Mouse (Mus musculus) left cerebral cortex, adult 11 months (tissue): ENCODE data around the gene Rabl3.
A peak's percentile ranks its signal among the peaks of the same experiment; 100 is the strongest.

Experiments
- DNase-seq: peaks from one replicate; pipeline ENCODE4 v3.0.0; 2022; ENCODE audit warnings: low spot score

The Rabl3 gene

DNA sequence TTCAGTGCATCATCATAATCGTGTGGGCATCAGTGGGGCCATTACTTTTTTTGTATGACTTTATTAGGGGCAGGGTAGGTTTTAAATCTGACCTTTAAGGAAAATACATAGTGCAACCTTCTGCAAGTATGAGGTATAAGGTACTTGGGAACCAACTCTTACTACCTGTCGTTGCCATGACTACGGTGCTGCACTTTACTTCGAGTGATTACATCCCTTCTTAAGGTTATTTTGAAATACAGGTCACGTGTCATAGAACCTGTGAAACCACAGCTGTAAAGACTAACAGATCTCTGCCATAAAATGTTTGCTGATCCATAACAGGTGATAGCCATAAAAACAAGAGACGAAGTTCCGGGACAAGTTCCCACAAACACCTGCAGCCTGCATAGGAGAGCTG is 58.8 kb downstream of the Rabl3 start:
- no peak for DNase-seq

DNA sequence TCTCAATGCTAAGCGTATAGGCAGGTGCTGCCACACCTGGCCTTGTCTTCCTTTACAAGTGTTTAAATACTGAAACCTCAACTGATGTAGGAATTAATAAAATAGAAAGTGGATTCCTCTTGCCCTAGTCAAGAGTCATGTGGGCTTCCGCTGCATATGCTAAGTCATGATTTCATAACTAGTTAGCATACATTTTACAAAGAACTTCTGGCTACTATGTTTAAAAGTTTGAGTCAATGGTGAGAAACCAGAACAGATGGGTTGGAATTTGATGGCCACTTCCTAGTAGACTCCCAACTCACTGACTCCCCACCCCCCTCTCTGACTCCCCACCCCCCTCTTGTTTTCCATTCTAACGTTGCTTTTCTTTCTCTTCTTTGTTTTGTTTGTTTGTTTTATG is 59.6 kb downstream of the Rabl3 start:
- DNase-seq = no peak

DNA sequence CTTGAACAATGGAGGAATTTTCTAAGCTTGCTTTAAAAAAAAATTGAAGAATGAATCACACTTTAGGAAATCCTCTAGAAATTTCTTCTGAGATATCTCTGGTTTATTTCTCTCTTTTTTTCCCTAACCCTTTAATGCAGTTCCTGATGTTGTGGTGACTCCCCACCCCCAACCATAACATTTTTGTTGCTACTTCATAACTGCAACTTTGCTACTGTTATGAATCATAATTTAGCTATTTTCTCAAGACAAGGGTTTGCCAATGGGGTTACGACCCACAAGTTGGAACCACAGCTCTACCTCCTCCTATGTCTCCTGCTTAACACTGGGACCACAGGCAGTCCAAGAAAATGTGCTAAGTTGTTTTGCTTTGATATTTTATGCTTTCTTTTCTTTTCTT is 63.7 kb downstream of the Rabl3 start:
- no peak for DNase-seq

DNA sequence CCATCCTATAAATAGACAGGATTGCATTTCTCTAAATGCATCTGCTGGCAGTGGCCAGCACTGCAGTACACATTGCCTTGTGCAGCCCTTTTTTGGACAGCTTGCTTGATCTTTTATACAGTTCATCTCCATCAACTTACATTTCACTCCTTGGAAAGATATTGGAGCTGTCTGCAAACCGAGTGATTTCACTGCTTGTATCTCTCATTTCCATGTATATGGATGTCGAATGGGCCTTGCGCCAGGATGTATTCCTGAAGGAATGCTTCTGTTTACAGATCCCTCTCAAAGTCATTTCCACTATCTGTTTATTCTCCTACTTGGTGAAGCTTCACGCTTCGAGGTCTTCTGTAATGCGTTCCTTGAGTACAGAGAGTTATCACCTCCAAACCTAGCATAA is 64.6 kb downstream of the Rabl3 start:
- DNase-seq = no peak

DNA sequence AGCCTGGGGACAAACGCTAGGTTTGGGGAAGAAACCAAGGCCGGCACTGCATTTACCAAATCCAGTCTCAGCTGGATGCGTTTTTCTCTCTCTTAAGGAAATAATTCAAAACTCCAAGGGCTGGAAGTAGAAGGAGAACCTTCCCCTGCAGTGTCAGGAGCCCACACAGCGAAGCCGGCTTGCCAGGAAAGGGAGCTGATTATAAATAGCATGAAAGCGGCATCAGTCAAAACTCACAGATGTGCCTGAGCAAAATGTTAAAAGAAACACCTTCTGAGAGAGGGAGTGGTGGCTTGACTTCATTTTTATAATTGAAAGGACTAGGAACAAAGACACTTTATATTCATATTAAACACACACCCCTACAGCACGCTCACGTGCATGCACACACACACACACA is 70.6 kb downstream of the Rabl3 start:
- peak; percentile 46 for DNase-seq

DNA sequence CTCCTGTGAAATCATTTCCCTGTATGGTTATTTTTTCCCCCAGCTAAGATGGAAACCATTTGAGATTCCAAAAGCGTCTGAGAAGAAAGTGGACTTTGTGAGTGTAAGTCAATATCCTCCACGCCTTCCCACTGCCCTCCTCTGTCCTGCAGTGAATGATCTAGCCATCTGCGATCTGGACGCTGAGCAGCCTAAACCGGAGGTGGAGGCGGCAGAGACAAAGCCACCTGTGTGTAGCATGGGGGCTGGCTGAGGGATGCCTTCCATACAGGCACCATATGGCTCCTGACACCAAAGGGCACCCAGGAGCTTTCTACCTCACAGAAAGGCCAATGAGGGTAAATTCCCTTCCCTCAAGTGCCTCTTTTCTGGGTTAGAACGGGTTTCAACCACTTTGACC is 71.4 kb downstream of the Rabl3 start:
- DNase-seq = no peak

DNA sequence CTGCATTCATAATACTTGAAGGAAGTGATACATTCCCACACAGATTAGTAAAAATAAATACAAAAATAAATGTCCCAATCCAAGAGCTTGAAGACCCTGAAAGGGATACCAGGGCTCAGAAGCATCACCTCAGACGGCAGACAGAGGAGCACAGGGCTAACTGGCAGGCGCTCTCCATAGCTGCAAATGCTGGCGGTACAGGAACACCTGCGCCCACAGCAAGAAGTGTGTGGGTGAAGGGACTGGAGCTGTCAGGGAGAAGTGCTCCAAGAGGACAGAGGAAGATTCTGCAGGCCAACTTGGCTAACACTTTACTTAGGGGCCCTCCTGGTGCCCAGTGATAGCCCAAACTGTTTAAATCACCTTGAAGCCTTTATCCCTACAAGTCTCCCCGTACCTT is 72.3 kb downstream of the Rabl3 start:
- DNase-seq = no peak

DNA sequence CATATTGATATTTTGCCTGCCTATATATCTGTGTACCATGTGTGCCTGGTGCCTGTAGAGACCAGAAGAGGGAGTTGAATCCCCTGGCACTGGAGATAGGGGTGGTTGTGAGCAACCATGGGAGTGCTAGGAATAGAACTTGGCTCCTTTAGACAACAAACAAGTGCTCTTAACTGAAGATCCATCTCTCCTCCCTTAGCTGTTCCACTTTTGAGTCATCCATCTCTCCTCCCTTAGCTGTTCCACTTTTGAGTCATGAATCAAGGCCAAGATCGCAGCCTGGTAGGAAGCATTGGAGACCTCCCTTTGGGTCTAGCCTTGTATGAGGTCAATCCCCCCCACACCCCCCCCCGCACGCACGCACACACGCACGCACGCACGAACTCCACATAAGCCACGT is 74.9 kb downstream of the Rabl3 start:
- no peak for DNase-seq

DNA sequence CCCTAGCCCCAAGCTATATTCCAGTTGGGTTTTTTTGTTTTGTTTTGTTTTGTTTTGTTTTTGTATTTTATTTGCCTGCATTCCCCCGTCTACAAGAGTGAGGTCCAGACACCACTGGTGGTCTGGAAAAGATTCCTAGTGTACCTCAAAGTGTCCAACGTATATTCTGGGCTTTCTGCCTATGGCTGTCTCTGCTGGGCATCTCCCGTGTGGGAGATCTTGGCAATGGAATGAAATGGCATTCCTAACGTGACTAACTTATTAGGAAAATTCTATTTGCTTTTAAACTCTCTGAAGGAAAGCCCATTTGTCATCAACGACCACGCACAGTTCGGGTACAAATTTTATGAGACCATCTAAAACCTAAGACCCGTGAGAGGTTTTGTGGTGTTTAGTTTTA is 75.7 kb downstream of the Rabl3 start:
- DNase-seq = no peak

DNA sequence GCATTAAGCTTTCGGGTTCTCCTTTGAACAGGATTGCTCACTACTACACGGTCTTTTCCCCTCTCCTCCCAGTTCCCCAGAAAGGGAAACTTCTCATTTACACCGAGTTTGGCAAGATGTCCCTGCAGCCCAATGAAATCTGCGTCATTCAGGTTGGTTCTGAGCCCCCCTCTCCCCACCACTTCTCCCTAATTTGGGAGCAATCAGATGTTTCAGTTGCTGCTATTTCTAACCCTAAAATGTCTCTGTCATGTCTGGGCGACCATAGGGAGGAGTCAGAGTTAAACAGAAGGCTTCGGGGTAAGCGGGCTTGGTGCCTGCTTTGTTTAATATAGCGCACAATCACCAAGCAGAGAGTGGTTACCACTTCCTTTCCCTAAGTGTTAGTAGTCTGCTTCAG is 76.4 kb downstream of the Rabl3 start:
- no peak for DNase-seq

DNA sequence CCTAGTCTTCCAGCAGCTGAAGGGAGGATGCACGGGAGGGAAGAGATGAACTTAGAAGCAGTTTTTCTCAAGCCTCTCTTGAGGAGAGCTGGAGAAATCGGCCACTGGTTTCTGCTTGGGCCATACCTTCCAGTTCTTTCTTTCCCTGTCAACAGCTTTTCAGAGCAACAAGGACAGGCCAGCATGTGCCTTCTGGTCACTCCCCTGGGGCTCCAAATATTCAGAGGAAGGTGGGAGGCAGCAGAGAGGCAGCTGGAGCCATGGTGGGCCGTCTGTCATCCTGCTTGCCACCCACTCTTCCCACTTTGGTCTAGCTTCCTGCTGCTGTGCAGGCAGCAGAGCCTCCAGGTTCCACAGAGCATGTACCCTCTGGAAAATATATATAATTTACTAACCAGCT is 78.0 kb downstream of the Rabl3 start:
- DNase-seq = peak; percentile 51
